Mouse (Mus musculus): ENCODE results near the gene Aifm2.

The Aifm2 gene

GRCm38 (mm10) chr10:61714771-61715461, at the start of gene Aifm2:
Aifm2 (plus strand) TSS chr10:61715263.
- DNase-seq: peak; percentile 34 to 44

- no peak for DNase-seq
Measured at GRCm38 (mm10) chr10:61665651-61666050, 49.4 kb upstream of the Aifm2 start.

- DNase-seq: no peak
Measured at GRCm38 (mm10) chr10:61669289-61669688, 45.8 kb upstream of the Aifm2 start.

GRCm38 (mm10) chr10:61669896-61670295, 45.2 kb upstream of the Aifm2 start:
- no peak for DNase-seq

GRCm38 (mm10) chr10:61670758-61671157, 44.3 kb upstream of the Aifm2 start:
- DNase-seq: no peak

- DNase-seq: no peak
Measured at GRCm38 (mm10) chr10:61675935-61676334, 39.1 kb upstream of the Aifm2 start.

- no peak for DNase-seq
Measured at GRCm38 (mm10) chr10:61679545-61679944, 35.5 kb upstream of the Aifm2 start.

GRCm38 (mm10) chr10:61680015-61680913, 34.8 kb upstream of the Aifm2 start, which contains the start of gene Sar1a:
Sar1a (plus strand) TSS chr10:61680299.
- peak; percentile 98 to 99 for DNase-seq

- no peak for DNase-seq
Measured at GRCm38 (mm10) chr10:61689405-61689804, 25.7 kb upstream of the Aifm2 start.

GRCm38 (mm10) chr10:61693563-61693962, 21.5 kb upstream of the Aifm2 start:
- no peak for DNase-seq

- peak; percentile 99 to 100 for DNase-seq
Measured at GRCm38 (mm10) chr10:61694870-61695670, 20.0 kb upstream of the Aifm2 start, which contains the start of gene Tysnd1. Tysnd1 (plus strand) TSS chr10:61695514.

GRCm38 (mm10) chr10:61695703-61696559, 19.1 kb upstream of the Aifm2 start:
- peak in 1 of 2 experiments; percentile 22 for DNase-seq

GRCm38 (mm10) chr10:61696560-61696823, 18.6 kb upstream of the Aifm2 start:
- peak in 1 of 2 experiments; percentile 43 for DNase-seq

- peak; percentile 27 to 37 for DNase-seq
Measured at GRCm38 (mm10) chr10:61697028-61697427, 18.0 kb upstream of the Aifm2 start.

GRCm38 (mm10) chr10:61704663-61705062, 10.4 kb upstream of the Aifm2 start:
- no peak for DNase-seq

- no peak for DNase-seq
Measured at GRCm38 (mm10) chr10:61706412-61707375, 8.4 kb upstream of the Aifm2 start.

GRCm38 (mm10) chr10:61713601-61714000, 1.5 kb upstream of the Aifm2 start:
- DNase-seq: no peak

- DNase-seq: no peak
Measured at GRCm38 (mm10) chr10:61714146-61714545, 917 bp upstream of the Aifm2 start.

- no peak for DNase-seq
Measured at GRCm38 (mm10) chr10:61715462-61715837, 387 bp downstream of the Aifm2 start.

- DNase-seq: no peak
Measured at GRCm38 (mm10) chr10:61715996-61716864, 1.2 kb downstream of the Aifm2 start.

Data from cerebellum, postnatal 14 days (tissue).